Mouse (Mus musculus): Measurements from ENCODE around the gene Tmsb10.
A peak's percentile ranks its signal among the peaks of the same experiment; 100 is the strongest.

DNA sequence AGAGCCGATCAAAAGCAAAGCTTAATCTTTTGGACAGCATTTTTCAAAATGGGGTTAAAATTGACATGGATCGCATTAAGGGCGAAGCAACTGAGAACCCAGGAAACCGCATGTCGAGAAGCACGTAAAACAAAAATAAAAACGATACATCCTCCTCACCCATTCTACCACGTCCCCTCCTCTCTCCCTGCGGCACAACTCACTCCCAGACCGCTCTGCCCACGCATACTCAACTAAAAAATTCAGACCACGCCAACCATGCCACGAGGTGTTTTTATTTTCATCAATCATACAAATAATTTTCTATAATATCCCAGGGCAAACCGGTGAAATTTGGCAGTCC is 1.5 kb downstream of the Tmsb10 start:
- peak; percentile 55 for TF ChIP-seq POLR2A (IDR thresholded peaks at IDR 0.05; ENCODE audit: insufficient read length, low read depth)
- no peak for TF ChIP-seq TCF12 (IDR thresholded peaks at IDR 0.05; ENCODE audit: insufficient read depth, poor library complexity, severe bottlenecking)
- TF ChIP-seq POLR2AphosphoS2 (IDR thresholded peaks at IDR 0.05; ENCODE audit: insufficient read length, low read depth) = peak; percentile 62
- TF ChIP-seq MYOG (IDR thresholded peaks at IDR 0.05; ENCODE audit: control insufficient read depth in 1 of 3, insufficient read depth in 1 of 3, insufficient read length in 2 of 3, low read depth in 2 of 3) = no peak
- TF ChIP-seq E2F4 (IDR thresholded peaks at IDR 0.05; ENCODE audit: insufficient read depth) = no peak
- TF ChIP-seq MAX (IDR thresholded peaks at IDR 0.05; ENCODE audit: low read depth) = no peak
- TF ChIP-seq CEBPB (IDR thresholded peaks at IDR 0.05; ENCODE audit: insufficient read depth, poor library complexity, severe bottlenecking) = no peak
- TF ChIP-seq USF1 (IDR thresholded peaks at IDR 0.05; ENCODE audit: low read depth) = no peak
- TF ChIP-seq SRF (IDR thresholded peaks at IDR 0.05; ENCODE audit: control insufficient read depth, insufficient read length, low read depth) = no peak

Measured in myocyte (in vitro differentiated cells).